Mouse (Mus musculus): ENCODE results near the gene 9330161L09Rik.

- TF ChIP-seq TAL1 (conservative IDR thresholded peaks at IDR 0.05; ENCODE audit: low read depth, low read length) (no peak), POLR2AphosphoS5 (IDR thresholded peaks at IDR 0.05; ENCODE audit: insufficient replicate concordance, low read depth, low read length) (peak; percentile 85; the same call in 1 of the 2 replicates), CTCF (IDR thresholded peaks at IDR 0.05; ENCODE audit: low read depth, low read length) (no peak), GATA2 (IDR thresholded peaks at IDR 0.05; ENCODE audit: borderline replicate concordance, low read depth, low read length) (no peak), GATA1 (IDR thresholded peaks at IDR 0.05; ENCODE audit: borderline replicate concordance, low read length) (no peak)
These were observed 3.5 kb downstream of the 9330161L09Rik start for GRCm38 (mm10) chr12:103404131-103404530.
